Mouse (Mus musculus) testis, adult 2 months (tissue): ENCODE measurements around the gene Ngp.

Experiments
- CTCF ChIP-seq: fragments of 200-500 bp; IDR thresholded peaks from 2 replicates; pipeline ENCODE4 v1.5.1; 2012; ENCODE audit warnings: low read depth, mild to moderate bottlenecking, inconsistent platforms, low read length, moderate library complexity; ENCODE audit not compliant: control insufficient read depth, insufficient read depth, insufficient replicate concordance
- POLR2A ChIP-seq: fragments of 200-500 bp; IDR thresholded peaks from 2 replicates; pipeline ENCODE4 v1.6.1; 2012; ENCODE audit warnings: low read depth, mild to moderate bottlenecking, inconsistent platforms, low read length, moderate library complexity; ENCODE audit not compliant: control insufficient read depth

- TF ChIP-seq POLR2A (no peak), CTCF (no peak)
Observed at GRCm38 (mm10) chr9:110457926-110458325, 38.4 kb downstream of the Ngp start.
